Mouse (Mus musculus): ENCODE data around the gene Ccm2. TPM values are rescaled to one million over a fixed set of nuclear protein-coding genes. Genes with fewer than 3 reads are reported as not detected.

Ccm2 gene
- polyA plus RNA-seq (2014; fragmentation: Nextera tagmentation; extraction: Ambion mirVana) = 87.0 and 90.6 TPM in 2 replicates

GRCm38 (mm10) chr11:6546205-6547013 lies at the start of gene Ccm2:
Gene Ccm2 (plus strand): TSS chr11:6546887.
- no peaks in the 10 kb centered on the region for H3K36me3 ChIP-seq (ENCODE audit: control insufficient read depth, insufficient read depth, low read length)
- no peaks in the 10 kb centered on the region for H3K27me3 ChIP-seq (replicated peaks; ENCODE audit: control insufficient read depth, insufficient read depth, low read length)
- H3K4me1 ChIP-seq (replicated peaks; ENCODE audit: control insufficient read depth, insufficient read depth, low read length) = peaks cover 10% of the 10 kb centered on the region
- peak within 1 kb of the TSS; percentile 97 for H3K27ac ChIP-seq (ENCODE audit: low read depth)
- peak within 1 kb of the TSS; percentile 87 for H3K4me2 ChIP-seq (ENCODE audit: low read length)
- peak within 1 kb of the TSS; percentile 88 for H3K4me3 ChIP-seq (ENCODE audit: low read depth, low read length)
- DNase-seq (ENCODE audit: low spot score) (peak; percentile 99), ATAC-seq (replicated peaks; ENCODE audit: low FRiP score, low TSS enrichment, low read depth) (peak; percentile 96)
- H3K9me3 ChIP-seq (ENCODE audit: control insufficient read depth, low read length) = no peaks in the 10 kb centered on the region
- WGBS = under 1% methylated on average over 34 of the region's 57 CpGs
- peak within 1 kb of the TSS; percentile 78 for H3K9ac ChIP-seq (ENCODE audit: low read length)

- WGBS = 76% methylated on average over 12 of the region's 12 CpGs
- DNase-seq (ENCODE audit: low spot score) = no peak
These were observed 49.3 kb upstream of the Ccm2 start for GRCm38 (mm10) chr11:6497311-6497948.

DNA sequence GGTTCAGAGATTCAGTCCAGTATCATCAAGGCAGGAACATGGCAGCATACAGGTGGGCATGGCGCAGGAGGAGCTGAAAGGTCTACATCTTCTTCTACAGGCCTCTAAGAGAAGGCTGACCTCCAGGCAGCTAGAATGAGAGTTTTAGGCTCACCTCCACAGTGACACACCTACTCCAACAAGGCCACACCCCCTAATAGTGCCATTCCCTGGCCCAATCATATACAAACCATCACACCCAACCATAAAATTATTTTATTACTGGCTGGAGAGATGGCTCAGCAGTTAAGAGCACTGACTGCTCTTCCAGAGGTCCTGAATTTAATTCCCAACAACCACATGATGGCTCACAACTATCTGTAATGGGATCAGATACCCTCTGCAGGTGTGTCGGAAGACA lies 44.2 kb upstream of the Ccm2 start:
- Histone ChIP-seq H3K9me3 (ENCODE audit: control insufficient read depth, low read length) (no peaks in the 10 kb centered on the region), H3K4me1 (replicated peaks; ENCODE audit: control insufficient read depth, insufficient read depth, low read length) (no peaks in the 10 kb centered on the region), H3K9ac (ENCODE audit: low read length) (no peak overlapping the region), H3K27ac (ENCODE audit: low read depth) (no peak overlapping the region), H3K27me3 (replicated peaks; ENCODE audit: control insufficient read depth, insufficient read depth, low read length) (no peaks in the 10 kb centered on the region), H3K4me2 (ENCODE audit: low read length) (no peak overlapping the region), H3K4me3 (ENCODE audit: low read depth, low read length) (no peak overlapping the region), H3K36me3 (ENCODE audit: control insufficient read depth, insufficient read depth, low read length) (no peaks in the 10 kb centered on the region)
- ATAC-seq (replicated peaks; ENCODE audit: low FRiP score, low TSS enrichment, low read depth) (no peak), DNase-seq (ENCODE audit: low spot score) (no peak)
- WGBS = 90% methylated on average over 2 of the region's 2 CpGs

More at GRCm38 (mm10) chr11:6497311-6497948, 49.3 kb upstream of the Ccm2 start:
- H3K9me3 ChIP-seq (ENCODE audit: control insufficient read depth, low read length) = no peaks in the 10 kb centered on the region
- no peaks in the 10 kb centered on the region for H3K36me3 ChIP-seq (ENCODE audit: control insufficient read depth, insufficient read depth, low read length)
- H3K27me3 ChIP-seq (replicated peaks; ENCODE audit: control insufficient read depth, insufficient read depth, low read length) = no peaks in the 10 kb centered on the region
- H3K4me2 ChIP-seq (ENCODE audit: low read length) = no peak overlapping the region
- no peak overlapping the region for H3K4me3 ChIP-seq (ENCODE audit: low read depth, low read length)
- no peak overlapping the region for H3K9ac ChIP-seq (ENCODE audit: low read length)
- no peak for ATAC-seq (replicated peaks; ENCODE audit: low FRiP score, low TSS enrichment, low read depth)
- H3K4me1 ChIP-seq (replicated peaks; ENCODE audit: control insufficient read depth, insufficient read depth, low read length) = no peaks in the 10 kb centered on the region
- H3K27ac ChIP-seq (ENCODE audit: low read depth) = no peak overlapping the region

DNA sequence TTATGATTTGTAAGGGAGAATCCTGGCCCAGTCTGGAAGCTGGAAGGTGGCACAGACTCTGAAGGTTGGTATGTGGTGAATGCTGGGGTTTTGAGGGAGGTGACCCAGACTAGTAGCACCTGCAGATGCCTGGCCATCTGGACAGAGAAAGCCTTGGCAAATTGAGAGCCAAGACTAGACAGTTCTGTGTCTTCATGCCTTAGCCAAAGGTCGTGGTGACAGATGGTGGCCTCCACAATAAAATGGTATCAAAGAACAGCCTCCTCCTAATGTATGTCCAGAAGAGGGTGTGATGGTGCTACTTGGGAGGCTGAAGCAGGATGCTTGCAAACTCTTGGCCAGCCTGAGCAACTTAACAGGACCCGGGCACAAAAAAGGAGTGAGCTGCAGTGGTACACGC lies 42.5 kb upstream of the Ccm2 start:
- ATAC-seq (replicated peaks; ENCODE audit: low FRiP score, low TSS enrichment, low read depth) (no peak), DNase-seq (ENCODE audit: low spot score) (no peak)
- H3K27ac ChIP-seq (ENCODE audit: low read depth) = peak overlapping the region; percentile 38; the same call in 1 of the 2 replicates
- no peaks in the 10 kb centered on the region for H3K9me3 ChIP-seq (ENCODE audit: control insufficient read depth, low read length)
- no peaks in the 10 kb centered on the region for H3K27me3 ChIP-seq (replicated peaks; ENCODE audit: control insufficient read depth, insufficient read depth, low read length)
- 76% methylated on average over 3 of the region's 3 CpGs for WGBS
- no peaks in the 10 kb centered on the region for H3K4me1 ChIP-seq (replicated peaks; ENCODE audit: control insufficient read depth, insufficient read depth, low read length)
- H3K4me3 ChIP-seq (ENCODE audit: low read depth, low read length) = no peak overlapping the region
- H3K36me3 ChIP-seq (ENCODE audit: control insufficient read depth, insufficient read depth, low read length) = no peaks in the 10 kb centered on the region
- no peak overlapping the region for H3K9ac ChIP-seq (ENCODE audit: low read length)
- H3K4me2 ChIP-seq (ENCODE audit: low read length) = no peak overlapping the region

DNA sequence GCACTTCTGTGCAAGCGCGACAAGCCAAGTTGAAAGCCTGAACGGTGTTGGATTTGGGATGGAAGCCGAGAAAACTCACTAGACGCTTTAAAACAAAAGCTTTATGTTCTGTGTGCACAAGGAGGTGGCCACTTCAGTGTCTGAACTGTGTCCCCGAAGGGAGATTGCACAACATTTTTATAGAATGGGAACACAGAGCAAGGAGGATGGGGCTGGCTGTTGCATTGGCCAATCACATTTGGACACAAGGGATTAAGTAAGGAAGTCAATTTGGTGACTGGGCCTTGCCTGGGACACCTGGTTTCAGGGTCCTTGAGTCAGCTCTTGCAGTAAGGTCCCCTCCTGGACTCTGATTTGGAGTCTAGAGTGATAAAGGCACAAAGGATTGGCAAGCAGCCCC lies 42.0 kb upstream of the Ccm2 start:
- H3K4me1 ChIP-seq (replicated peaks; ENCODE audit: control insufficient read depth, insufficient read depth, low read length) = no peaks in the 10 kb centered on the region
- WGBS = 75% methylated on average over 6 of the region's 6 CpGs
- H3K9ac ChIP-seq (ENCODE audit: low read length) = no peak overlapping the region
- H3K36me3 ChIP-seq (ENCODE audit: control insufficient read depth, insufficient read depth, low read length) = no peaks in the 10 kb centered on the region
- no peaks in the 10 kb centered on the region for H3K27me3 ChIP-seq (replicated peaks; ENCODE audit: control insufficient read depth, insufficient read depth, low read length)
- no peak for DNase-seq (ENCODE audit: low spot score)
- no peak overlapping the region for H3K4me2 ChIP-seq (ENCODE audit: low read length)
- H3K4me3 ChIP-seq (ENCODE audit: low read depth, low read length) = no peak overlapping the region
- H3K27ac ChIP-seq (ENCODE audit: low read depth) = peak overlapping the region; percentile 38; the same call in 1 of the 2 replicates
- no peaks in the 10 kb centered on the region for H3K9me3 ChIP-seq (ENCODE audit: control insufficient read depth, low read length)
- ATAC-seq (replicated peaks; ENCODE audit: low FRiP score, low TSS enrichment, low read depth) = peak; percentile 68

DNA sequence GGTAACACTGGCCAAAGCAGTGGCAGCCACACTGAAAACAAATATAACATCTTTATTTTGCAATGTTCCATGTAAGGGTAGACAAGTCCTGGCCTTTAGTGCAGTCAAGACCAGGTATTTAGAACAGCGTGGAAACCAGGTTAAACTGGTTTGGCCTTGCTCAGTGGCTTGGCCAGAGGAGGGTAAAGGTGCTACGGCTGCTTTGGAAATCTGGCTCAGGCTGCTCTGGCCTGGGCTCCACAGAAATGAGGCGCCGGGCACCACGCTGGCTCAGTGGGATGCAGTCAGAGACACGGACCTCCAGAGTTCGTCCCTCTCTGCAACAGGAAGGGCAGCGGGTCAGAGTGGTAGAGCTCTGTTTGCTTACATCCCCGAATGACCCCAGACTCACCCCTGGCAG lies 40.2 kb upstream of the Ccm2 start:
- Histone ChIP-seq H3K9me3 (ENCODE audit: control insufficient read depth, low read length) (no peaks in the 10 kb centered on the region), H3K27me3 (replicated peaks; ENCODE audit: control insufficient read depth, insufficient read depth, low read length) (no peaks in the 10 kb centered on the region), H3K4me2 (ENCODE audit: low read length) (no peak overlapping the region), H3K36me3 (ENCODE audit: control insufficient read depth, insufficient read depth, low read length) (no peaks in the 10 kb centered on the region), H3K27ac (ENCODE audit: low read depth) (no peak overlapping the region), H3K4me1 (replicated peaks; ENCODE audit: control insufficient read depth, insufficient read depth, low read length) (no peaks in the 10 kb centered on the region), H3K4me3 (ENCODE audit: low read depth, low read length) (no peak overlapping the region), H3K9ac (ENCODE audit: low read length) (no peak overlapping the region)
- DNase-seq (ENCODE audit: low spot score) = no peak
- WGBS = 67% methylated on average over 9 of the region's 9 CpGs
- ATAC-seq (replicated peaks; ENCODE audit: low FRiP score, low TSS enrichment, low read depth) = no peak

- no peak overlapping the region for H3K4me3 ChIP-seq (ENCODE audit: low read depth, low read length)
- no peaks in the 10 kb centered on the region for H3K9me3 ChIP-seq (ENCODE audit: control insufficient read depth, low read length)
- H3K27me3 ChIP-seq (replicated peaks; ENCODE audit: control insufficient read depth, insufficient read depth, low read length) = no peaks in the 10 kb centered on the region
- WGBS = 58% methylated on average over 1 of the region's 1 CpGs
- ATAC-seq (replicated peaks; ENCODE audit: low FRiP score, low TSS enrichment, low read depth) (no peak), DNase-seq (ENCODE audit: low spot score) (no peak)
- H3K27ac ChIP-seq (ENCODE audit: low read depth) = no peak overlapping the region
- H3K4me2 ChIP-seq (ENCODE audit: low read length) = no peak overlapping the region
- H3K9ac ChIP-seq (ENCODE audit: low read length) = no peak overlapping the region
- H3K4me1 ChIP-seq (replicated peaks; ENCODE audit: control insufficient read depth, insufficient read depth, low read length) = no peaks in the 10 kb centered on the region
- no peaks in the 10 kb centered on the region for H3K36me3 ChIP-seq (ENCODE audit: control insufficient read depth, insufficient read depth, low read length)
These were observed 38.3 kb upstream of the Ccm2 start for GRCm38 (mm10) chr11:6508269-6508876.

- Histone ChIP-seq H3K36me3 (ENCODE audit: control insufficient read depth, insufficient read depth, low read length) (no peaks in the 10 kb centered on the region), H3K27me3 (replicated peaks; ENCODE audit: control insufficient read depth, insufficient read depth, low read length) (no peaks in the 10 kb centered on the region), H3K4me1 (replicated peaks; ENCODE audit: control insufficient read depth, insufficient read depth, low read length) (no peaks in the 10 kb centered on the region), H3K27ac (ENCODE audit: low read depth) (no peak overlapping the region), H3K4me3 (ENCODE audit: low read depth, low read length) (no peak overlapping the region), H3K9ac (ENCODE audit: low read length) (no peak overlapping the region), H3K4me2 (ENCODE audit: low read length) (no peak overlapping the region), H3K9me3 (ENCODE audit: control insufficient read depth, low read length) (no peaks in the 10 kb centered on the region)
- DNase-seq (ENCODE audit: low spot score) = no peak
- ATAC-seq (replicated peaks; ENCODE audit: low FRiP score, low TSS enrichment, low read depth) = no peak
- 48% methylated on average over 7 of the region's 7 CpGs for WGBS
These were observed 31.9 kb upstream of the Ccm2 start for GRCm38 (mm10) chr11:6514837-6515236.

All from intestine, embryonic 14.5 days (tissue).